Mouse (Mus musculus) kidney, postnatal 0 days (tissue): ENCODE results near the gene Gpr176. TPM values are rescaled to one million over a fixed set of nuclear protein-coding genes. Genes with fewer than 3 reads are reported as not detected.
A peak's percentile ranks its signal among the peaks of the same experiment; 100 is the strongest.

Experiments
- ATAC-seq: fragments of 200-750 bp; cut with Nextera tagmentation; replicated peaks from 2 replicates; pipeline ENCODE4 v1.8.0; 2017; ENCODE audit warnings: low read depth, moderate number of reproducible peaks, moderate TSS enrichment, moderate library complexity; ENCODE audit not compliant: low FRiP score
- DNase-seq: peaks from one replicate; pipeline ENCODE4 v3.0.0-alpha.2; 2016; ENCODE audit warnings: low spot score
- H3K27ac ChIP-seq: fragments of 300-500 bp; sonication (generic); 2 replicates; pipeline ENCODE4 v1.5.1; 2014; ENCODE audit warnings: mild to moderate bottlenecking
- H3K27me3 ChIP-seq: fragments of 300-500 bp; sonication (generic); 2 replicates; pipeline ENCODE4 v1.6.1; 2014; ENCODE audit warnings: low read length, mixed read lengths; ENCODE audit not compliant: insufficient read depth
- H3K36me3 ChIP-seq: fragments of 300-500 bp; sonication (generic); 2 replicates; pipeline ENCODE4 v1.6.1; 2014; ENCODE audit warnings: low read length, mixed read lengths; ENCODE audit not compliant: insufficient read depth
- H3K4me1 ChIP-seq: fragments of 300-500 bp; sonication (generic); replicated peaks from 2 replicates; pipeline ENCODE4 v1.6.1; 2014; ENCODE audit warnings: antibody characterized with exemption, low read length, mixed read lengths; ENCODE audit not compliant: insufficient read depth
- H3K4me2 ChIP-seq: fragments of 300-500 bp; sonication (generic); 2 replicates; pipeline ENCODE4 v1.6.1; 2014; ENCODE audit warnings: mild to moderate bottlenecking, low read length, moderate library complexity, mixed read lengths
- H3K4me3 ChIP-seq: fragments of 300-500 bp; sonication (generic); replicated peaks from 2 replicates; pipeline ENCODE4 v1.5.1; 2014; ENCODE audit warnings: low read depth, low read length
- H3K9ac ChIP-seq: fragments of 300-500 bp; sonication (generic); 2 replicates; pipeline ENCODE4 v1.6.1; 2014; ENCODE audit warnings: low read depth, low read length
- H3K9me3 ChIP-seq: fragments of 300-500 bp; sonication (generic); replicated peaks from 2 replicates; pipeline ENCODE4 v1.6.1; 2016; ENCODE audit warnings: low read length, inconsistent platforms, mixed read lengths
- CTCF ChIP-seq: IDR thresholded peaks from 2 replicates; pipeline ENCODE4 v1.5.1; 2016; ENCODE audit warnings: antibody characterized with exemption, low read depth, mild to moderate bottlenecking, moderate library complexity
- WGBS: fragments of 180-500 bp; shearing (Covaris S2); extraction: QIAGEN DNeasy Blood & Tissue Kit; methylation state at CpG from one replicate; pipeline ENCODE4 v1.1.7; 2014; 5-methylcytosine and 5-hydroxymethylcytosine counted together
- polyA plus RNA-seq: library from polyadenylated mRNA; unstranded; fragments of >200 nt; fragmentation: Nextera tagmentation; extraction: Ambion mirVana; gene quantifications from 2 replicates; pipeline ENCODE4 v1.2.1, GENCODE M21; 2015

The Gpr176 gene
- polyA plus RNA-seq, 1 experiment from 2014 or later: 2.3 TPM

DNA sequence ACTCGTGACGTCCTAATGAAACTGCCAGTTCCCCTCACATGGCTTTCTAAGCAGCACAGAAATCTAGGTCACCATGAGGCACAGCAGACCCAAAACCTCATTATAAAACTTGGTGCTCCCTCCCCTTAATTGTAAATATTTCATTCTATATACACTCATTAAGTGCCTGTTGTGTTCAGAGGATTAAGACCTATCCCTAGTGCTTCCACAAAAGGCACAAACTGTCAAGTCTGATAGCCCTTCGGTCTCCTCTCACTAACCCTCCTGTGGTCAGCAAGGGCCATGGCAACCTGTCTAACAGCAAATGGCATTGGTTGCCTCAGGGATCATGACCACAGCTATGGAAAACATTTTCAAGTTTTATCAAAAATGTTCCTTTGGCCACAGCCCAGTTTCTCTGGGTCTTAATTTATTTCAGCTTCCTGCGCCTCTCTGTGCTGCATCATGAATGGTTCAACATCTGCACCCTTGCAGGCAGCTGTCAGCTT is 19.3 kb downstream of the Gpr176 start:
- TF ChIP-seq CTCF: no peak
- WGBS: 57% methylated on average over 4 of the region's 4 CpGs

DNA sequence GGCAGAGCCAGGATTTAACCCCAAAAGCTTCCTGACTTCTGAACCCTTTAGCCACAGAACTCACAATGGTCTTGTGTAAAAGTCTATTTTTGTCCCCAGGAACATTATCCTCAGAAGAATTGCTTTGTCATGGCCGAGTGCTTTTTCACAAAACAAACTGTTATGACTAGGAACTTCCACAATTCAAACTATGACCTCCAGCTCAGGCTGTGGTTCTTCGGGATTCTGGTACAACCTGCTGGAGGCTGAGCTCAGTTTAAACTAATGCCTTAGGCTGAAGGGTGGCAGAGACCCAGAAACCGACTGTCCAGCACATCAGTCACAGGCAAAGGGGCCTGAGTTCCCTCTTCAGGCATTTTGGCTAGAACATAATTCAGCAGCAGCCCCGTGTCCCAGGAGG is 19.7 kb downstream of the Gpr176 start:
- H3K27ac ChIP-seq: no peak overlapping the region
- no peak overlapping the region for H3K4me3 ChIP-seq
- TF ChIP-seq CTCF: no peak
- H3K9ac ChIP-seq: no peak overlapping the region
- H3K4me2 ChIP-seq: no peak overlapping the region
- no peaks in the 10 kb centered on the region for H3K36me3 ChIP-seq
- H3K27me3 ChIP-seq: no peaks in the 10 kb centered on the region
- DNase-seq (peak; percentile 37), ATAC-seq (no peak)
- no peaks in the 10 kb centered on the region for H3K4me1 ChIP-seq
- WGBS: 30% methylated on average over 4 of the region's 4 CpGs
- H3K9me3 ChIP-seq: no peaks in the 10 kb centered on the region

More for the DNA sequence above, 19.3 kb downstream of the Gpr176 start:
- H3K27ac ChIP-seq: no peak overlapping the region
- no peak overlapping the region for H3K9ac ChIP-seq
- DNase-seq: peak; percentile 62
- no peaks in the 10 kb centered on the region for H3K9me3 ChIP-seq
- no peak for ATAC-seq
- no peak overlapping the region for H3K4me3 ChIP-seq
- no peaks in the 10 kb centered on the region for H3K27me3 ChIP-seq
- H3K4me1 ChIP-seq: no peaks in the 10 kb centered on the region
- H3K36me3 ChIP-seq: no peaks in the 10 kb centered on the region
- 0 out of 2 replicates have a peak overlapping the region, but pooled peaks have one; percentile 6 for H3K4me2 ChIP-seq

- H3K9me3 ChIP-seq: no peaks in the 10 kb centered on the region
- no peak for TF ChIP-seq CTCF
Measured at GRCm38 (mm10) chr2:118345535-118345934, 27.7 kb downstream of the Gpr176 start.

GRCm38 (mm10) chr2:118343897-118344296 is 29.3 kb downstream of the Gpr176 start:
- Histone ChIP-seq H3K9ac (no peak overlapping the region), H3K27me3 (no peaks in the 10 kb centered on the region), H3K27ac (no peak overlapping the region), H3K4me1 (no peaks in the 10 kb centered on the region), H3K9me3 (no peaks in the 10 kb centered on the region), H3K4me2 (no peak overlapping the region), H3K4me3 (no peak overlapping the region), H3K36me3 (no peaks in the 10 kb centered on the region)
- no peak for DNase-seq
- TF ChIP-seq CTCF: no peak
- WGBS: 74% methylated on average over 3 of the region's 3 CpGs
- ATAC-seq: no peak

More at GRCm38 (mm10) chr2:118345535-118345934, 27.7 kb downstream of the Gpr176 start:
- Histone ChIP-seq H3K27ac (no peak overlapping the region), H3K27me3 (no peaks in the 10 kb centered on the region), H3K36me3 (no peaks in the 10 kb centered on the region), H3K9ac (no peak overlapping the region), H3K4me2 (no peak overlapping the region), H3K4me1 (no peaks in the 10 kb centered on the region), H3K4me3 (no peak overlapping the region)
- WGBS: 26% methylated on average over 1 of the region's 1 CpGs
- no peak for ATAC-seq
- DNase-seq: no peak

GRCm38 (mm10) chr2:118341295-118341694 is 31.9 kb downstream of the Gpr176 start:
- 54% methylated on average over 7 of the region's 7 CpGs for WGBS
- no peak overlapping the region for H3K4me3 ChIP-seq
- H3K27me3 ChIP-seq: no peaks in the 10 kb centered on the region
- no peaks in the 10 kb centered on the region for H3K4me1 ChIP-seq
- DNase-seq (no peak), ATAC-seq (no peak)
- no peaks in the 10 kb centered on the region for H3K9me3 ChIP-seq
- no peak overlapping the region for H3K9ac ChIP-seq
- H3K27ac ChIP-seq: no peak overlapping the region
- no peaks in the 10 kb centered on the region for H3K36me3 ChIP-seq
- no peak for TF ChIP-seq CTCF
- no peak overlapping the region for H3K4me2 ChIP-seq

DNA sequence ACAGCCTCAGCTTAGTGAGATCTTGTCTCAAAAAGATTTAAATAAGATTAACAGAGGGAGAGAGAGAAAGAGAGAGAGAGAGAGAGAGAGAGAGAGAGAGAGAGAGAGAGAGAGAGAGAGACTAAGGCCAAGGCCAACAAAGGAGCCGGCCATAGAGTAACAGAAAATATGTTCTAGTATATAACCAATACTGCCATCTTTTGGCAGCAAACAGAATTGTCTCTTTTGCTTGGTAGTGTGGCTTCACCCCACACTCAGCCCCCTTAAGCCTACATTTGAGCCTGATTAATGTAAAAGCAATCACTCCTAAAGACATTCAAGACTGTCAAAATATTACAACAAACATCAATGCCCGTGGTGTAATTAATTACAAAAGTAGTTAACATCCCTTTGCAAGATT is 37.1 kb downstream of the Gpr176 start:
- H3K27me3 ChIP-seq: no peaks in the 10 kb centered on the region
- H3K36me3 ChIP-seq: no peaks in the 10 kb centered on the region
- H3K4me3 ChIP-seq: no peak overlapping the region
- no peaks in the 10 kb centered on the region for H3K9me3 ChIP-seq
- no peak overlapping the region for H3K9ac ChIP-seq
- peak; percentile 52; the same call in 1 of the 2 replicates for TF ChIP-seq CTCF
- DNase-seq (peak; percentile 47), ATAC-seq (no peak)
- H3K4me1 ChIP-seq: no peaks in the 10 kb centered on the region
- no peak overlapping the region for H3K27ac ChIP-seq
- no peak overlapping the region for H3K4me2 ChIP-seq
- WGBS: 35% methylated on average over 2 of the region's 2 CpGs

DNA sequence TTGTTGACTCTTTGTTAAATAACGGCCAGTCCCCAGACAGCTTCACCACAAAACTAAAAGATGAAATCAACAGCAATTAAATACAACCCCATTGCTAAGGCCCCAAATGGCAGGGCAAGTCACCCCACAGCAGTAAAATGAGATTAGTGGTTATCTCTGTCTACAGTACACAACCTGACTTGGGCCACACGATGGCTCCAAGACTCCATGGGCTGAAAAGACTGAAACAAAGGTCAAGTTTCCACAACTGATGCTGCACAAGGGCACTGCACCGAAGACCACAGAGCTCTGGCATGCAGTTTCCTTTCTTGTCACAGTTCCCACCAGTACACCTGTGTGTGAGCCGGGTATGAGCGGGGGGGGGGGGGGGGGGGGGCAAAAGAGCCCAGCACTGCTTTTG is 50.6 kb downstream of the Gpr176 start:
- 56% methylated on average over 4 of the region's 5 CpGs for WGBS

More for the DNA sequence above, 50.6 kb downstream of the Gpr176 start:
- Histone ChIP-seq H3K4me1 (no peaks in the 10 kb centered on the region), H3K9ac (no peak overlapping the region), H3K4me3 (no peak overlapping the region), H3K36me3 (no peaks in the 10 kb centered on the region), H3K27me3 (no peaks in the 10 kb centered on the region), H3K9me3 (no peaks in the 10 kb centered on the region), H3K4me2 (no peak overlapping the region), H3K27ac (no peak overlapping the region)
- peak; percentile 40; the same call in 1 of the 2 replicates for TF ChIP-seq CTCF
- DNase-seq (no peak), ATAC-seq (no peak)
